Mouse (Mus musculus) MEL (cell line): ENCODE results near the gene Ncoa7. TPM values are rescaled to one million over a fixed set of nuclear protein-coding genes. Genes with fewer than 3 reads are reported as not detected.

Experiments used
- DNase-seq: peaks from one replicate; pipeline ENCODE4 v3.0.0; 2011; ENCODE audit warnings: low read depth, low spot score
- H3K27ac ChIP-seq: 2 replicates; pipeline ENCODE4 v1.5.1; 2012; ENCODE audit warnings: low read depth, mild to moderate bottlenecking, control low read depth, low read length, moderate library complexity; ENCODE audit not compliant: control insufficient read depth
- H3K27me3 ChIP-seq, 2 experiments: fragments of 150-350 bp in 1 of 2; sonication (generic) in 1 of 2; 2 replicates each; pipeline ENCODE4 v1.6.1; 2012; ENCODE audit warnings: low read length in 2 of 2, mild to moderate bottlenecking in 2 of 2, improper control_type of control experiment in 1 of 2, moderate library complexity in 1 of 2; ENCODE audit not compliant: insufficient read depth in 2 of 2, control insufficient read depth in 1 of 2
- H3K36me3 ChIP-seq, 2 experiments: 2 replicates each; pipeline ENCODE4 v1.6.1; 2012 to 2014; ENCODE audit warnings: low read length in 2 of 2, improper control_type of control experiment in 1 of 2, inconsistent platforms in 1 of 2, mild to moderate bottlenecking in 1 of 2; ENCODE audit not compliant: insufficient read depth in 2 of 2, control insufficient read depth in 1 of 2
- H3K4me1 ChIP-seq, 2 experiments: fragments of 150-350 bp in 1 of 2; sonication (generic) in 1 of 2; 2 replicates each; pipeline ENCODE4 v1.6.1; 2012; ENCODE audit warnings: low read length in 2 of 2, improper control_type of control experiment in 1 of 2, mild to moderate bottlenecking in 1 of 2; ENCODE audit not compliant: insufficient read depth in 2 of 2, control insufficient read depth in 1 of 2
- H3K4me3 ChIP-seq, 2 experiments: fragments of 150-350 bp in 1 of 2; sonication (generic) in 1 of 2; 2 replicates each; pipeline ENCODE4 v1.5.1; 2012; ENCODE audit warnings: low read depth in 2 of 2, low read length in 2 of 2, mild to moderate bottlenecking in 2 of 2, moderate library complexity in 2 of 2, control low read depth in 1 of 2, improper control_type of control experiment in 1 of 2; ENCODE audit not compliant: control insufficient read depth in 1 of 2, insufficient read depth in 1 of 2
- H3K79me2 ChIP-seq: 2 replicates; pipeline ENCODE4 v1.6.1; 2012; ENCODE audit warnings: mild to moderate bottlenecking, low read length, moderate library complexity; ENCODE audit not compliant: control insufficient read depth, poor library complexity, insufficient read depth
- H3K9ac ChIP-seq: 2 replicates; pipeline ENCODE4 v1.6.1; 2012; ENCODE audit warnings: low read depth, mild to moderate bottlenecking, control low read depth, low read length, moderate library complexity; ENCODE audit not compliant: control insufficient read depth, poor library complexity, severe bottlenecking
- H3K9me3 ChIP-seq: fragments of 150-350 bp; sonication (generic); replicated peaks from 2 replicates; pipeline ENCODE4 v1.6.1; 2012; ENCODE audit warnings: mild to moderate bottlenecking, low read length, improper control_type of control experiment, moderate library complexity; ENCODE audit not compliant: insufficient read depth
- EP300 ChIP-seq, 2 experiments: IDR thresholded peaks; 2 replicates each; pipeline ENCODE4 v1.6.1; 2011; ENCODE audit warnings: improper control_type of control experiment in 2 of 2, low read length in 2 of 2, low read depth in 1 of 2, mild to moderate bottlenecking in 1 of 2
- GABPA ChIP-seq: IDR thresholded peaks from 2 replicates; pipeline ENCODE4 v1.6.1; 2012; ENCODE audit warnings: low read depth, mild to moderate bottlenecking, inconsistent platforms, low read length, improper control_type of control experiment, moderate library complexity
- GATA1 ChIP-seq: IDR thresholded peaks from 2 replicates; pipeline ENCODE4 v1.6.1; 2011; ENCODE audit warnings: low read depth, low read length, improper control_type of control experiment
- MAFK ChIP-seq: IDR thresholded peaks from 2 replicates; pipeline ENCODE4 v1.6.1; 2011; ENCODE audit warnings: low read depth, mild to moderate bottlenecking, low read length, improper control_type of control experiment, borderline replicate concordance
- MAZ ChIP-seq: IDR thresholded peaks from 2 replicates; pipeline ENCODE4 v1.6.1; 2012; ENCODE audit warnings: low read depth, mild to moderate bottlenecking, inconsistent platforms, low read length, improper control_type of control experiment
- MEF2A ChIP-seq: IDR thresholded peaks from 2 replicates; pipeline ENCODE4 v1.6.1; 2014; ENCODE audit warnings: low read depth, mild to moderate bottlenecking, inconsistent platforms, low read length, improper control_type of control experiment; ENCODE audit not compliant: poor library complexity, insufficient replicate concordance, severe bottlenecking; ENCODE audit errors: extremely low read depth
- MYC ChIP-seq: IDR thresholded peaks from 2 replicates; pipeline ENCODE4 v1.6.1; 2011; ENCODE audit warnings: low read depth, mild to moderate bottlenecking, low read length, improper control_type of control experiment, moderate library complexity
- NELFE ChIP-seq: IDR thresholded peaks from 2 replicates; pipeline ENCODE4 v1.6.1; 2011; ENCODE audit warnings: low read depth, low read length, improper control_type of control experiment
- NRF1 ChIP-seq: IDR thresholded peaks from 2 replicates; pipeline ENCODE4 v1.6.1; 2014; ENCODE audit warnings: low read depth, mild to moderate bottlenecking, inconsistent platforms, low read length, improper control_type of control experiment, moderate library complexity; ENCODE audit not compliant: poor library complexity, insufficient read depth, severe bottlenecking
- POLR2AphosphoS5 ChIP-seq: IDR thresholded peaks from 2 replicates; pipeline ENCODE4 v1.6.1; 2012; ENCODE audit warnings: low read depth, borderline replicate concordance, mild to moderate bottlenecking, inconsistent platforms, low read length, moderate library complexity, mixed read lengths
- RAD21 ChIP-seq: IDR thresholded peaks from 2 replicates; pipeline ENCODE4 v1.6.1; 2011; ENCODE audit warnings: mild to moderate bottlenecking, low read depth, low read length, improper control_type of control experiment
- SIN3A ChIP-seq: IDR thresholded peaks from 2 replicates; pipeline ENCODE4 v1.6.1; 2012; ENCODE audit warnings: low read length, improper control_type of control experiment, inconsistent platforms
- SMC3 ChIP-seq: IDR thresholded peaks from 2 replicates; pipeline ENCODE4 v1.6.1; 2011; ENCODE audit warnings: low read depth, low read length, improper control_type of control experiment
- TAL1 ChIP-seq: IDR thresholded peaks from 2 replicates; pipeline ENCODE4 v1.6.1; 2012; ENCODE audit warnings: mild to moderate bottlenecking, inconsistent platforms, low read length, moderate library complexity, mixed read lengths
- TBP ChIP-seq: IDR thresholded peaks from 2 replicates; pipeline ENCODE4 v1.8.0; 2011; ENCODE audit warnings: low read depth, low read length, improper control_type of control experiment
- TCF12 ChIP-seq: IDR thresholded peaks from 2 replicates; pipeline ENCODE4 v1.6.1; 2014; ENCODE audit warnings: low read depth, mild to moderate bottlenecking, inconsistent platforms, low read length, improper control_type of control experiment, moderate library complexity
- USF1 ChIP-seq: IDR thresholded peaks from 2 replicates; pipeline ENCODE4 v1.6.1; 2014; ENCODE audit warnings: low read depth, mild to moderate bottlenecking, inconsistent platforms, low read length, improper control_type of control experiment, moderate library complexity
- ZNF384 ChIP-seq: IDR thresholded peaks from 2 replicates; pipeline ENCODE4 v1.6.1; 2012; ENCODE audit warnings: low read depth, mild to moderate bottlenecking, inconsistent platforms, low read length, improper control_type of control experiment
- polyA plus RNA-seq, 2 experiments: library from polyadenylated mRNA; stranded (reverse) in 1 of 2; unstranded in 1 of 2; fragments of >175 nt in 1 of 2; fragments of >200 nt in 1 of 2; gene quantifications; 2 replicates each; pipeline versions ENCODE4 v1.2.1 to v1.2.4; 2012; ENCODE audit warnings: low replicate concordance in 2 of 2, low read depth in 1 of 2; ENCODE audit not compliant: insufficient read length in 2 of 2, insufficient read depth in 1 of 2, missing spikeins in 1 of 2
- total RNA-seq: library from RNA; depleted of rRNA; stranded (reverse); fragments of 300-350 nt; gene quantifications from 2 replicates; pipeline ENCODE4 v1.2.3, GENCODE M21; 2012; rRNA removed

The Ncoa7 gene
- total and polyA plus RNA-seq, 3 experiments = 1.7 to 64.9 (median 4.2) TPM

DNA sequence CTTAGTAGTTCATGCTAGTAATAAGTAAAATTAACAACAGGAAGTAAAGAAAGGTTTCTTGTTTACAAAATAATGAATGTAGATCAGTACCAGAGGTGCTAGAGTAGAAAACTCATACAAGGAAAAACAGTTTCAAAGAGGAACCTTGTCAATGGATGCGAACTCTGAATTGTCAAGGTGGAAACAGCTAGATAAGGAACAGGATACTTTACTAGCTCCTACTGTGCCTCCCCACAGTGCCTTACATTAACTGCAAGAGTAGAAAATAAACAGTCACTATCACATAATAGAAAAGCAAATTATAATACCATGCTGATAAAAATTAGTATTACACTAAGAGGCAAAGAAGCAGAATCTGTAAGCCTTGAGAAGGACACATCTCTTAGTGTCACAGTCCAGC is 217.4 kb downstream of the Ncoa7 start:
- Histone ChIP-seq H3K4me1 (0 out of 4 replicates have a peak, but pooled peaks cover 0 to 5% of the 10 kb centered on the region in 2 experiments), H3K27me3 (no peaks in the 10 kb centered on the region), H3K9ac (no peak overlapping the region), H3K79me2 (no peaks in the 10 kb centered on the region), H3K36me3 (peaks cover 6 to 20% of the 10 kb centered on the region in 2 experiments), H3K27ac (no peak overlapping the region), H3K4me3 (no peak overlapping the region), H3K9me3 (no peaks in the 10 kb centered on the region)
- TF ChIP-seq NELFE (no peak), MEF2A (no peak), NRF1 (no peak), POLR2AphosphoS5 (no peak), GABPA (no peak), MAZ (no peak), TBP (no peak), MYC (no peak), MAFK (no peak), TCF12 (peak; percentile 45; the same call in 1 of the 2 replicates), RAD21 (no peak), USF1 (no peak), SIN3A (0 out of 2 replicates have a peak, but pooled peaks have one; percentile 15), TAL1 (peak; percentile 70), ZNF384 (no peak), SMC3 (no peak), EP300 (IDR thresholded peaks at IDR 0.05; ENCODE audit: low read depth in 1 of 2, low read length in 2 of 2) (peak; percentile 62 to 68), GATA1 (peak; percentile 78)
- DNase-seq = peak; percentile 73

Other genes starting within 250 kb of the Ncoa7 start
- gene Trmt11, start 202.6 kb downstream of the Ncoa7 start, total RNA-seq = 22.6 and 23.4 TPM in 2 replicates
- gene Trmt11, start 202.6 kb downstream of the Ncoa7 start, polyA plus RNA-seq = 10 to 100 TPM in 1 of 2 experiments, not detected in 1; 15.8 TPM
- gene Hint3, start 173.7 kb downstream of the Ncoa7 start, total RNA-seq = 6.8 and 7.7 TPM in 2 replicates
- 1 to 10 TPM in 1 of 2 experiments, not detected in 1; 6.4 TPM for gene Hint3, start 173.7 kb downstream of the Ncoa7 start, polyA plus RNA-seq
- 0.08 TPM in 1 of 2 replicates, not detected in the other for gene Hey2, start 39.5 kb upstream of the Ncoa7 start, total RNA-seq
- not detected for gene Hey2, start 39.5 kb upstream of the Ncoa7 start, polyA plus RNA-seq